In the genomic region with DNA sequence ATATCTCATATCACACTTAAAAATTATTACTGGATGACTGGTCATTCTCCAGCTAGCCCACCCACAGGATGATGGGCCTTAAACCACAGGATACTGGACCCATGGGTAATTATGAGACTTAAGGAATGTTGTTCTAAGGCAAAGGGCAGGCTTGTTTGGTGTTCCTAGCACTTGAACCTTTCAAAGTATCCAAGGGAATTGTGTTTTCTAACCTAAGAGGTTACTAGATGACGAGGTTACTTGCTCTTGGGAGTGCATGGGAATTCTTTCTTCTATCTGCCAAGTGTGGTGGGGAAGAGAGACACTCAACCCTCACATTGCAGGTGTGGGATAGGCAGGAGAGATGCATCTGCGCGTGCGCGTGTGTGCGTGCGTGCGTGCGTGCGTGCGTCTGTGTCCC, we compare ENCODE assay signal across 26 mouse cellular contexts.
DNase-seq lines count a peak whose midpoint lies in the region; ATAC-seq and TF ChIP-seq lines count a peak whose summit lies in the region.
"Had no signal": no experiment of that assay in that cellular context is flagged by ENCODE, and none has a peak within 500 bp of the region (broad histone marks: within the 10 kb centered on the region; RNA-seq: fewer than 3 reads in every experiment).

No protein-coding gene starts in this region.

- intact Hi-C loops in gastrocnemius, adult 2 months (cut with DNase I): no loop called here

- no peak for ATAC-seq in heart, embryonic 15.5 days (replicated peaks; ENCODE audit: insufficient number of reproducible peaks, insufficient read depth, low FRiP score, low read depth)
- ATAC-seq in kidney, embryonic 16.5 days (ENCODE audit: low FRiP score, low TSS enrichment): no peak
- peak; percentile 83 for ATAC-seq in lung, postnatal 0 days
- ATAC-seq: CD4-positive, CD25-positive, alpha-beta regulatory T cell, adult 4 months; forebrain, embryonic 15.5 days; inflammation-experienced regulatory T-cells, adult 6 months; liver, postnatal 0 days had no signal

- peak; percentile 96 for TF ChIP-seq EP300 in lung, postnatal 0 days (IDR thresholded peaks at IDR 0.05)

- H3K27me3 ChIP-seq in heart, embryonic 15.5 days: no peaks in the 10 kb centered on the region
- H3K27me3 ChIP-seq in kidney, embryonic 16.5 days (ENCODE audit: insufficient read depth, low read length): no peaks in the 10 kb centered on the region
- no peaks in the 10 kb centered on the region for H3K27me3 ChIP-seq in lung, postnatal 0 days (replicated peaks; ENCODE audit: insufficient read depth, low read length)
- H3K27me3 ChIP-seq: embryonic facial prominence, embryonic 15.5 days; forebrain, embryonic 15.5 days; hindbrain, embryonic 13.5 days; midbrain, embryonic 12.5 days; neural tube, embryonic 15.5 days had no signal

- H3K4me2 ChIP-seq in heart, embryonic 15.5 days: no peak overlapping the region
- no peak overlapping the region for H3K4me2 ChIP-seq in kidney, embryonic 16.5 days (replicated peaks; ENCODE audit: low read depth, low read length)
- no peak overlapping the region for H3K4me2 ChIP-seq in lung, postnatal 0 days (replicated peaks; ENCODE audit: low read depth, low read length)
- H3K4me2 ChIP-seq: embryonic facial prominence, embryonic 15.5 days; forebrain, embryonic 15.5 days; hindbrain, embryonic 13.5 days; liver, embryonic 11.5 days; midbrain, embryonic 12.5 days; neural tube, embryonic 15.5 days had no signal

- H3K27ac ChIP-seq in gastrocnemius, adult 2 months: peak overlapping the region; percentile 83
- peak overlapping the region; percentile 76 for H3K27ac ChIP-seq in heart, embryonic 15.5 days
- H3K27ac ChIP-seq in kidney, embryonic 16.5 days (ENCODE audit: low read length): peak overlapping the region; percentile 94
- H3K27ac ChIP-seq in lung, postnatal 0 days (ENCODE audit: low read length): peak overlapping the region; percentile 86
- H3K27ac ChIP-seq: embryonic facial prominence, embryonic 15.5 days; forebrain, embryonic 15.5 days; hindbrain, embryonic 13.5 days; layer of hippocampus, adult 2 months; midbrain, embryonic 12.5 days; neural tube, embryonic 15.5 days had no signal

- no peaks in the 10 kb centered on the region for H3K36me3 ChIP-seq in heart, embryonic 15.5 days
- H3K36me3 ChIP-seq in kidney, embryonic 16.5 days (ENCODE audit: insufficient read depth, low read length): no peaks in the 10 kb centered on the region
- no peaks in the 10 kb centered on the region for H3K36me3 ChIP-seq in lung, postnatal 0 days (ENCODE audit: insufficient read depth, low read length)
- H3K36me3 ChIP-seq: embryonic facial prominence, embryonic 15.5 days; forebrain, embryonic 15.5 days; hindbrain, embryonic 13.5 days; midbrain, embryonic 12.5 days; neural tube, embryonic 15.5 days had no signal

- peaks cover 40% of the 10 kb centered on the region for H3K4me1 ChIP-seq in heart, embryonic 15.5 days (replicated peaks)
- peaks cover 52% of the 10 kb centered on the region for H3K4me1 ChIP-seq in kidney, embryonic 16.5 days (ENCODE audit: insufficient read depth, low read length)
- peaks cover 17% of the 10 kb centered on the region for H3K4me1 ChIP-seq in lung, postnatal 0 days (ENCODE audit: insufficient read depth, low read depth, low read length)
- H3K4me1 ChIP-seq: forebrain, embryonic 15.5 days had no signal

- DNase-seq in gastrocnemius, adult 2 months: no peak
- DNase-seq in gastrocnemius, postnatal 25 days: no peak
- DNase-seq in heart, adult 8-10 months (ENCODE audit: low spot score): no peak
- DNase-seq in kidney, postnatal 25 days: no peak
- DNase-seq in lung, postnatal 0 days (ENCODE audit: low spot score): peak; percentile 64
- DNase-seq in lung, postnatal 25 days (ENCODE audit: low spot score): no peak
- DNase-seq: cerebellum, adult 8-10 months; cerebellum, postnatal 36 days; embryo, embryonic 11 days; gastrocnemius, postnatal 10 days; liver, postnatal 0 days; right cerebral cortex, adult 18-20 months; right cerebral cortex, postnatal 4 days; thymus, adult 18-20 months; thymus, postnatal 4 days had no signal

- H3K4me3 ChIP-seq in gastrocnemius, adult 2 months: no peak overlapping the region
- H3K4me3 ChIP-seq in heart, embryonic 15.5 days: no peak overlapping the region
- no peak overlapping the region for H3K4me3 ChIP-seq in kidney, embryonic 16.5 days (ENCODE audit: low read length)
- no peak overlapping the region for H3K4me3 ChIP-seq in lung, postnatal 0 days (ENCODE audit: low read depth, low read length)
- H3K4me3 ChIP-seq: embryonic facial prominence, embryonic 15.5 days; forebrain, embryonic 15.5 days; hindbrain, embryonic 13.5 days; layer of hippocampus, adult 2 months; midbrain, embryonic 12.5 days; neural tube, embryonic 15.5 days had no signal

- no peak for TF ChIP-seq CTCF in gastrocnemius, adult 2 months (IDR thresholded peaks at IDR 0.05)
- TF ChIP-seq CTCF in lung, postnatal 0 days (IDR thresholded peaks at IDR 0.05): no peak

- no peaks in the 10 kb centered on the region for H3K9me3 ChIP-seq in heart, embryonic 15.5 days (replicated peaks)
- no peaks in the 10 kb centered on the region for H3K9me3 ChIP-seq in kidney, embryonic 16.5 days (ENCODE audit: low read length)
- H3K9me3 ChIP-seq in lung, postnatal 0 days (ENCODE audit: low read length): no peaks in the 10 kb centered on the region
- H3K9me3 ChIP-seq: embryonic facial prominence, embryonic 15.5 days; forebrain, embryonic 15.5 days; hindbrain, embryonic 13.5 days; midbrain, embryonic 12.5 days; neural tube, embryonic 15.5 days had no signal

- WGBS in heart, embryonic 15.5 days: 94% methylated on average over 11 of the region's 11 CpGs
- 86% methylated on average over 11 of the region's 11 CpGs for WGBS in kidney, embryonic 16.5 days
- WGBS in lung, postnatal 0 days: 84% methylated on average over 11 of the region's 11 CpGs

- H3K9ac ChIP-seq in heart, embryonic 15.5 days: no peak overlapping the region
- no peak overlapping the region; the same call in 1 of the 2 replicates for H3K9ac ChIP-seq in kidney, embryonic 16.5 days (replicated peaks; ENCODE audit: low read length)
- no peak overlapping the region for H3K9ac ChIP-seq in lung, postnatal 0 days (replicated peaks; ENCODE audit: low read depth)
- H3K9ac ChIP-seq: embryonic facial prominence, embryonic 15.5 days; forebrain, embryonic 15.5 days; hindbrain, embryonic 13.5 days; liver, postnatal 0 days; midbrain, embryonic 12.5 days; neural tube, embryonic 15.5 days had no signal
